Mouse (Mus musculus): ENCODE measurements at regions not wholly inside any gene's neighbourhood (a gene's known extent, or its start where the extent isn't known, plus 50 kb on each side); places are given as distances from the start of the nearest gene placed in this dataset.

GRCm38 (mm10) chr2:113959025-113959767, 54.2 kb downstream of the Gjd2 start:
- no peaks in the 10 kb centered on the region for H3K27me3 ChIP-seq
- no peaks in the 10 kb centered on the region for H3K36me3 ChIP-seq
- H3K9ac ChIP-seq: no peak overlapping the region
- no peaks in the 10 kb centered on the region; the same call in 1 of the 2 replicates for H3K4me1 ChIP-seq (replicated peaks)
- H3K9me3 ChIP-seq (replicated peaks): no peaks in the 10 kb centered on the region
- H3K4me2 ChIP-seq: no peak overlapping the region
- no peak for ATAC-seq (replicated peaks; ENCODE audit: insufficient number of reproducible peaks, insufficient read depth, low FRiP score, low read depth)
- no peak overlapping the region for H3K27ac ChIP-seq
- WGBS: 32% methylated on average over 6 of the region's 6 CpGs
- no peak overlapping the region for H3K4me3 ChIP-seq

- H3K9me3 ChIP-seq (replicated peaks): no peaks in the 10 kb centered on the region
- H3K9ac ChIP-seq: no peak overlapping the region
- H3K27ac ChIP-seq: no peak overlapping the region
- H3K27me3 ChIP-seq: no peaks in the 10 kb centered on the region
- H3K36me3 ChIP-seq: no peaks in the 10 kb centered on the region
- H3K4me2 ChIP-seq: no peak overlapping the region
- H3K4me1 ChIP-seq (replicated peaks): no peaks in the 10 kb centered on the region
- H3K4me3 ChIP-seq: no peak overlapping the region
- ATAC-seq (replicated peaks; ENCODE audit: insufficient number of reproducible peaks, insufficient read depth, low FRiP score, low read depth): no peak
Observed at GRCm38 (mm10) chr2:113952480-113952879, 60.9 kb downstream of the Gjd2 start.

- H3K9ac ChIP-seq: no peak overlapping the region
- no peak for ATAC-seq (replicated peaks; ENCODE audit: insufficient number of reproducible peaks, insufficient read depth, low FRiP score, low read depth)
- no peak overlapping the region for H3K4me2 ChIP-seq
- WGBS: 42% methylated on average over 2 of the region's 2 CpGs
- no peak overlapping the region for H3K27ac ChIP-seq
- H3K9me3 ChIP-seq (replicated peaks): no peaks in the 10 kb centered on the region
- H3K36me3 ChIP-seq: no peaks in the 10 kb centered on the region
- no peaks in the 10 kb centered on the region for H3K4me1 ChIP-seq (replicated peaks)
- H3K27me3 ChIP-seq: no peaks in the 10 kb centered on the region
- H3K4me3 ChIP-seq: no peak overlapping the region
Observed at GRCm38 (mm10) chr2:113949296-113949990, 64.0 kb downstream of the Gjd2 start.

GRCm38 (mm10) chr2:113931689-113932088, 81.7 kb downstream of the Gjd2 start:
- Histone ChIP-seq H3K4me3 (no peak overlapping the region), H3K4me1 (replicated peaks) (no peaks in the 10 kb centered on the region), H3K9ac (no peak overlapping the region), H3K27me3 (no peaks in the 10 kb centered on the region), H3K9me3 (replicated peaks) (no peaks in the 10 kb centered on the region), H3K36me3 (no peaks in the 10 kb centered on the region), H3K27ac (no peak overlapping the region), H3K4me2 (no peak overlapping the region)
- no peak for ATAC-seq (replicated peaks; ENCODE audit: insufficient number of reproducible peaks, insufficient read depth, low FRiP score, low read depth)
- WGBS: 84% methylated on average over 4 of the region's 4 CpGs

GRCm38 (mm10) chr2:113930948-113931347, 82.5 kb downstream of the Gjd2 start:
- H3K27me3 ChIP-seq: no peaks in the 10 kb centered on the region
- H3K4me3 ChIP-seq: no peak overlapping the region
- H3K4me2 ChIP-seq: no peak overlapping the region
- no peaks in the 10 kb centered on the region for H3K4me1 ChIP-seq (replicated peaks)
- H3K9me3 ChIP-seq (replicated peaks): no peaks in the 10 kb centered on the region
- no peak overlapping the region for H3K9ac ChIP-seq
- no peak overlapping the region for H3K27ac ChIP-seq
- ATAC-seq (replicated peaks; ENCODE audit: insufficient number of reproducible peaks, insufficient read depth, low FRiP score, low read depth): no peak
- WGBS: 44% methylated on average over 1 of the region's 1 CpGs
- H3K36me3 ChIP-seq: no peaks in the 10 kb centered on the region

- no peaks in the 10 kb centered on the region for H3K4me1 ChIP-seq (replicated peaks)
- no peak overlapping the region for H3K4me3 ChIP-seq
- H3K36me3 ChIP-seq: no peaks in the 10 kb centered on the region
- no peak overlapping the region for H3K27ac ChIP-seq
- 84% methylated on average over 1 of the region's 1 CpGs for WGBS
- no peak overlapping the region for H3K9ac ChIP-seq
- no peak for ATAC-seq (replicated peaks; ENCODE audit: insufficient number of reproducible peaks, insufficient read depth, low FRiP score, low read depth)
- no peak overlapping the region for H3K4me2 ChIP-seq
- H3K27me3 ChIP-seq: no peaks in the 10 kb centered on the region
- no peaks in the 10 kb centered on the region for H3K9me3 ChIP-seq (replicated peaks)
Observed at GRCm38 (mm10) chr2:113929650-113930049, 81.2 kb upstream of the Arhgap11a start.

- H3K9me3 ChIP-seq (replicated peaks): no peaks in the 10 kb centered on the region
- H3K9ac ChIP-seq: no peak overlapping the region
- H3K27me3 ChIP-seq: no peaks in the 10 kb centered on the region
- H3K4me1 ChIP-seq (replicated peaks): peaks cover 6% of the 10 kb centered on the region; the same call in 1 of the 2 replicates
- peak overlapping the region; percentile 24 for H3K27ac ChIP-seq
- no peak for ATAC-seq (replicated peaks; ENCODE audit: insufficient number of reproducible peaks, insufficient read depth, low FRiP score, low read depth)
- 3% methylated on average over 2 of the region's 2 CpGs for WGBS
- H3K4me2 ChIP-seq: 0 out of 2 replicates have a peak overlapping the region, but pooled peaks have one; percentile 3
- no peaks in the 10 kb centered on the region for H3K36me3 ChIP-seq
- H3K4me3 ChIP-seq: no peak overlapping the region
Observed at GRCm38 (mm10) chr2:113924138-113924537, 75.7 kb upstream of the Arhgap11a start.

- Histone ChIP-seq H3K4me1 (replicated peaks) (peaks cover 12% of the 10 kb centered on the region; the same call in 1 of the 2 replicates), H3K4me3 (no peak overlapping the region), H3K27ac (peak overlapping the region; percentile 24; the same call in 1 of the 2 replicates), H3K4me2 (no peak overlapping the region), H3K27me3 (no peaks in the 10 kb centered on the region), H3K9ac (no peak overlapping the region), H3K36me3 (no peaks in the 10 kb centered on the region), H3K9me3 (replicated peaks) (no peaks in the 10 kb centered on the region)
- WGBS: 64% methylated on average over 2 of the region's 2 CpGs
- ATAC-seq (replicated peaks; ENCODE audit: insufficient number of reproducible peaks, insufficient read depth, low FRiP score, low read depth): 0 out of 2 replicates have a peak, but pooled peaks have one; percentile 47
Observed at GRCm38 (mm10) chr2:113918913-113919312, 70.5 kb upstream of the Arhgap11a start.

GRCm38 (mm10) chr2:113914248-113914647, 65.8 kb upstream of the Arhgap11a start:
- H3K9me3 ChIP-seq (replicated peaks): no peaks in the 10 kb centered on the region
- no peak overlapping the region for H3K4me2 ChIP-seq
- H3K36me3 ChIP-seq: no peaks in the 10 kb centered on the region
- no peak overlapping the region for H3K9ac ChIP-seq
- WGBS: 83% methylated on average over 2 of the region's 2 CpGs
- no peak for ATAC-seq (replicated peaks; ENCODE audit: insufficient number of reproducible peaks, insufficient read depth, low FRiP score, low read depth)
- no peak overlapping the region for H3K27ac ChIP-seq
- H3K4me1 ChIP-seq (replicated peaks): peaks cover 10% of the 10 kb centered on the region; the same call in 1 of the 2 replicates
- no peak overlapping the region for H3K4me3 ChIP-seq
- H3K27me3 ChIP-seq: no peaks in the 10 kb centered on the region

- no peak for ATAC-seq (replicated peaks; ENCODE audit: insufficient number of reproducible peaks, insufficient read depth, low FRiP score, low read depth)
- Histone ChIP-seq H3K4me3 (no peak overlapping the region), H3K27me3 (no peaks in the 10 kb centered on the region), H3K36me3 (no peaks in the 10 kb centered on the region), H3K9me3 (replicated peaks) (no peaks in the 10 kb centered on the region), H3K9ac (no peak overlapping the region), H3K4me2 (no peak overlapping the region), H3K4me1 (replicated peaks) (no peaks in the 10 kb centered on the region), H3K27ac (no peak overlapping the region)
- WGBS: 77% methylated on average over 3 of the region's 3 CpGs
Observed at GRCm38 (mm10) chr2:113911188-113911587, 62.7 kb upstream of the Arhgap11a start.

- Histone ChIP-seq H3K4me2 (no peak overlapping the region), H3K4me1 (replicated peaks) (no peaks in the 10 kb centered on the region), H3K27ac (no peak overlapping the region), H3K27me3 (no peaks in the 10 kb centered on the region), H3K4me3 (no peak overlapping the region), H3K36me3 (no peaks in the 10 kb centered on the region), H3K9me3 (replicated peaks) (no peaks in the 10 kb centered on the region), H3K9ac (no peak overlapping the region)
- WGBS: 87% methylated on average over 4 of the region's 4 CpGs
- no peak for ATAC-seq (replicated peaks; ENCODE audit: insufficient number of reproducible peaks, insufficient read depth, low FRiP score, low read depth)
Observed at GRCm38 (mm10) chr2:113909502-113909901, 61.0 kb upstream of the Arhgap11a start.

All from heart, embryonic 15.5 days (tissue).